10 mouse cellular contexts compared by ENCODE assay signal in genomic region chr7:96773585-96774225, GRCm38 (mm10).
DNase-seq lines count a peak whose midpoint lies in the region; ATAC-seq and TF ChIP-seq lines count a peak whose summit lies in the region.
"Had no signal": no experiment of that assay in that cellular context is flagged by ENCODE, and none has a peak within 500 bp of the region (broad histone marks: within the 10 kb centered on the region; RNA-seq: fewer than 3 reads in every experiment).

No protein-coding gene starts in this region.

- DNase-seq in forebrain, embryonic 10.5 days (ENCODE audit: extremely low spot score, low spot score): no peak
- no peak for DNase-seq in forebrain, embryonic 11.5 days (ENCODE audit: low spot score)
- no peak for DNase-seq in lung, embryonic 14.5 days
- DNase-seq in lung, postnatal 4 days: no peak
- DNase-seq in cerebellum, postnatal 25 days: peak; percentile 55 to 69
- no peak for DNase-seq in limb, embryonic 11.5 days (ENCODE audit: low spot score)
- no peak for DNase-seq in lung, postnatal 36 days
- DNase-seq: heart, adult 11 months; kidney, postnatal 10 days had no signal

- WGBS in forebrain, embryonic 10.5 days: 85% methylated on average over 17 of the region's 17 CpGs
- 89% methylated on average over 17 of the region's 17 CpGs for WGBS in forebrain, embryonic 11.5 days
- 76% methylated on average over 17 of the region's 17 CpGs for WGBS in lung, embryonic 14.5 days
- WGBS in limb, embryonic 11.5 days: 67% methylated on average over 17 of the region's 17 CpGs

- H3K27me3 ChIP-seq in forebrain, embryonic 10.5 days (ENCODE audit: poor library complexity, severe bottlenecking): no peaks in the 10 kb centered on the region
- H3K27me3 ChIP-seq in forebrain, embryonic 11.5 days (ENCODE audit: control insufficient read depth, insufficient read depth, low read length): no peaks in the 10 kb centered on the region
- no peaks in the 10 kb centered on the region for H3K27me3 ChIP-seq in lung, embryonic 14.5 days (ENCODE audit: insufficient read depth, low read length)
- H3K27me3 ChIP-seq in limb, embryonic 11.5 days (ENCODE audit: control insufficient read depth, insufficient read depth, low read length): no peaks in the 10 kb centered on the region

- peaks cover 81% of the 10 kb centered on the region for H3K36me3 ChIP-seq in forebrain, embryonic 10.5 days (replicated peaks)
- H3K36me3 ChIP-seq in forebrain, embryonic 11.5 days (ENCODE audit: control insufficient read depth, insufficient read depth, low read length): no peaks in the 10 kb centered on the region; the same call in 1 of the 2 replicates
- H3K36me3 ChIP-seq in lung, embryonic 14.5 days (ENCODE audit: insufficient read depth): no peaks in the 10 kb centered on the region
- peaks cover 3% of the 10 kb centered on the region; the same call in 1 of the 2 replicates for H3K36me3 ChIP-seq in limb, embryonic 11.5 days (ENCODE audit: control insufficient read depth, insufficient read depth, low read length)

- no peak for ATAC-seq in forebrain, embryonic 11.5 days (replicated peaks; ENCODE audit: low FRiP score)
- ATAC-seq in lung, embryonic 14.5 days (ENCODE audit: insufficient read depth): no peak
- no peak for ATAC-seq in limb, embryonic 11.5 days (ENCODE audit: insufficient number of reproducible peaks, low FRiP score, low TSS enrichment, low read depth)
- no peak for ATAC-seq in CD4-positive, CD25-positive, alpha-beta regulatory T cell, adult 4 months

- no peak overlapping the region for H3K9ac ChIP-seq in forebrain, embryonic 11.5 days (ENCODE audit: low read length)
- no peak overlapping the region for H3K9ac ChIP-seq in lung, embryonic 14.5 days
- H3K9ac ChIP-seq in limb, embryonic 11.5 days (ENCODE audit: low read length): no peak overlapping the region

- H3K27ac ChIP-seq in forebrain, embryonic 10.5 days: peak overlapping the region; percentile 49
- H3K27ac ChIP-seq in forebrain, embryonic 11.5 days (ENCODE audit: low read depth, low read length): no peak overlapping the region
- H3K27ac ChIP-seq in lung, embryonic 14.5 days (ENCODE audit: low read depth): peak overlapping the region; percentile 92; the same call in 1 of the 2 replicates
- peak overlapping the region; percentile 53 for H3K27ac ChIP-seq in limb, embryonic 11.5 days (replicated peaks; ENCODE audit: low read depth, low read length)

- no peak overlapping the region for H3K4me3 ChIP-seq in forebrain, embryonic 10.5 days
- no peak overlapping the region for H3K4me3 ChIP-seq in forebrain, embryonic 11.5 days (ENCODE audit: low read depth, low read length)
- H3K4me3 ChIP-seq in lung, embryonic 14.5 days (ENCODE audit: low read depth, low read length): no peak overlapping the region
- H3K4me3 ChIP-seq in limb, embryonic 11.5 days (ENCODE audit: low read depth, low read length): no peak overlapping the region

- TF ChIP-seq CTCF in lung, embryonic 14.5 days (IDR thresholded peaks at IDR 0.05; ENCODE audit: low read depth): no peak

- H3K9me3 ChIP-seq in forebrain, embryonic 10.5 days: peaks cover 4% of the 10 kb centered on the region; the same call in 1 of the 2 replicates
- no peaks in the 10 kb centered on the region; the same call in 1 of the 2 replicates for H3K9me3 ChIP-seq in forebrain, embryonic 11.5 days (ENCODE audit: control insufficient read depth, low read length)
- no peaks in the 10 kb centered on the region for H3K9me3 ChIP-seq in lung, embryonic 14.5 days (ENCODE audit: low read depth, low read length)
- H3K9me3 ChIP-seq in limb, embryonic 11.5 days (ENCODE audit: control insufficient read depth, low read length): no peaks in the 10 kb centered on the region

- no peak overlapping the region for H3K4me2 ChIP-seq in forebrain, embryonic 11.5 days (ENCODE audit: low read depth, low read length, severe bottlenecking)
- H3K4me2 ChIP-seq in lung, embryonic 14.5 days: no peak overlapping the region
- no peak overlapping the region for H3K4me2 ChIP-seq in limb, embryonic 11.5 days (ENCODE audit: low read depth, severe bottlenecking)

- H3K4me1 ChIP-seq in forebrain, embryonic 10.5 days: peaks cover 31% of the 10 kb centered on the region
- H3K4me1 ChIP-seq in forebrain, embryonic 11.5 days (replicated peaks; ENCODE audit: control insufficient read depth, insufficient read depth, low read length): peaks cover 2% of the 10 kb centered on the region
- H3K4me1 ChIP-seq in lung, embryonic 14.5 days (ENCODE audit: insufficient read depth): peaks cover 17% of the 10 kb centered on the region
- H3K4me1 ChIP-seq in limb, embryonic 11.5 days (ENCODE audit: control insufficient read depth, insufficient read depth, low read length): peaks cover 27% of the 10 kb centered on the region

Comparison
In these comparisons a context has a peak if more than half of its experiments do, and no peak if none do; other contexts are left out.
1. DNase-seq: peak in cerebellum, postnatal 25 days (2 of 2); none in forebrain, embryonic 10.5 days (single experiment), forebrain, embryonic 11.5 days (single experiment), lung, embryonic 14.5 days (single experiment), lung, postnatal 4 days (0 of 2), limb, embryonic 11.5 days (single experiment) and lung, postnatal 36 days (single experiment).